Mouse (Mus musculus) Patski (cell line): ENCODE measurements around the gene Wfdc15a. TPM values are rescaled to one million over a fixed set of nuclear protein-coding genes. Genes with fewer than 3 reads are reported as not detected.
A peak's percentile ranks its signal among the peaks of the same experiment; 100 is the strongest.
"Not testable (repeated sequence)": the region's sequence is repeated elsewhere in the genome, so short reads cannot be mapped to it uniquely, and the experiment has no call there.

Experiments used
- ATAC-seq: fragments of 100-300 bp; one replicate; pipeline ENCODE4 v1.8.0; 2021
- CTCF ChIA-PET: fragments of 350-600 bp; sonication (Branson Sonifier 250); formaldehyde crosslinking; loops from one replicate; lab custom pipeline; 2022; ENCODE audit warnings: inconsistent platforms; lab: Charles Lee
- POLR2A ChIA-PET: fragments of 350-600 bp; sonication (Branson Sonifier 250); formaldehyde crosslinking; loops from one replicate; lab custom pipeline; 2022; ENCODE audit warnings: antibody characterized with exemption, inconsistent platforms; lab: Charles Lee
- DNase-seq: peaks from one replicate; pipeline ENCODE4 v3.0.0-alpha.2; 2011; ENCODE audit warnings: low read depth, low spot score
- H3K27me3 ChIP-seq: fragments of 371-371 bp; one replicate; pipeline ENCODE4 v1.5.1; 2021
- CTCF ChIP-seq: fragments of 100-300 bp; IDR thresholded peaks from one replicate; pipeline ENCODE4 v1.5.1; 2021
- in situ Hi-C: fragments of 300-500 bp; cut with MboI; formaldehyde crosslinking; loops from 3 replicates; pipeline ENCODE4 v1.11.1; 2018; ENCODE audit warnings: low pct_unique_long_range_greater_than_20kb, mixed read lengths
- polyA plus RNA-seq: library from polyadenylated mRNA; unstranded; gene quantifications from one replicate; pipeline ENCODE4 v1.2.3, GENCODE M21; 2021

The Wfdc15a gene
- not detected for polyA plus RNA-seq

- CTCF ChIA-PET: no interaction called here
- no peak for ATAC-seq
- no peak for DNase-seq
- TF ChIP-seq CTCF: no peak
- POLR2A ChIA-PET: no interaction called here
- in situ Hi-C loops: no loop called here
- H3K27me3 ChIP-seq: no peaks in the 10 kb centered on the region
Measured at GRCm38 (mm10) chr2:164199626-164200327, at the start of gene Wfdc15a. TSS of gene Wfdc15a (minus strand) at chr2:164200130.

- no peak for ATAC-seq
- TF ChIP-seq CTCF: no peak
- in situ Hi-C loops: no loop called here
- DNase-seq: no peak
- CTCF ChIA-PET: no interaction called here
- POLR2A ChIA-PET: no interaction called here
- H3K27me3 ChIP-seq: peaks cover 20% of the 10 kb centered on the region
Measured at GRCm38 (mm10) chr2:164238366-164238765, 38.4 kb upstream of the Wfdc15a start, which contains the start of gene Svs2. TSS of gene Svs2 (minus strand) at chr2:164238466.

GRCm38 (mm10) chr2:164232671-164233070 lies 32.7 kb upstream of the Wfdc15a start:
- POLR2A ChIA-PET: no interaction called here
- no peak for ATAC-seq
- in situ Hi-C loops: no loop called here
- TF ChIP-seq CTCF: no peak
- DNase-seq: no peak
- peaks cover 15% of the 10 kb centered on the region for H3K27me3 ChIP-seq
- CTCF ChIA-PET: no interaction called here

DNA sequence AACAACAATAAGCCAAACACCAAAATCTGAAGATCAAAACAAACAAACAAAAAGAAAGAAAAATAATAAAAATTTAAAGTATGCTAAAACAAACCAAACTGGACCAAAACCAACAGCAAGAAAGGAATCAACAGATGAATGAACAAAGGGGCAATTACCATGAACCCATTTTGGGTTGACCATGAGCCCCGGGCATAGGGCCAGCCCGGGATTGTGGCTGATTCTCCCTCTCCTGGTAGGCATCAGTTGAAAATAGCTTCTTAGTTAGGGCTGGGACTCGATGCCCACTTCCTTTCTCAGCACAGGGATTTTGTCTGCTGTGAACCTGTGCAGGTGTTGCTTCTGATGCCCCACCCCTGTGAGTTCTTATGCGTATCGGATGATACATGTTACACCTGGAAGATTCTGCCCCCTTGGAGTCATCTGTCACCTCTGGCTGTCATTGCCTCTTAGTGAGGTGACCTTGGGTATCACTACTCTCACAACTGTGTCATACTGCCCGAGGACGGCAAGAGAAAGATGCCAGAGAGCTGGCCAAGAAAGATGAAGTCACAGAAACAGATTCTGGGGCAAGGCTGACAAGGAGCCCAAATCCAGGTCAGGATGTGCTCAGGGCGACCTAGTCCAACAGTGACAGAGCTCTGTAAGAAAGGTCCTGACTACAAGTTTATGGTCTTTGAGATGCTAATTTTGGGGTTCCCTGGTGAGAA lies 28.6 kb upstream of the Wfdc15a start:
- CTCF ChIA-PET: no interaction called here
- POLR2A ChIA-PET: no interaction called here
- H3K27me3 ChIP-seq: peaks cover 14% of the 10 kb centered on the region
- DNase-seq (no peak), ATAC-seq (no peak)
- no peak for TF ChIP-seq CTCF
- in situ Hi-C loops: no loop called here

DNA sequence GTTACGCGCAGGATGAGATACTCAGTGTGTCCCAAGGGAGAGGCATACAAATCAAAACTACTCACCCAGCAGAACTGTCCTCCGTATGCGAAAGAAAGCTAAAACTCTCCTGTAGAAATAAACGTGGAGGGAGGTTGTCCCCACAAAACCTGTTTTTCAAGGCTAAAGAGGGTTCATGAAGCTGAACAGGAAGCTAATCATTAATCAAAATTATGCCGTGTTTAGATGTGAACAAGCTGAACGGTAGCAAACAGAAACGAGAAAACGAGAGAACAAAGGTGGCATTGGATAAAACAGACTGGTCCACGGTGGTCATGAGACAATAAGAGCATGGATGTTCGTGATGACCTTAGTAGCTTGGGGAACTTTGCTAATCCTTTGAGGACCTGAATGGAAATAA lies 21.6 kb upstream of the Wfdc15a start, which contains the start of gene Wfdc15b:
Wfdc15b (minus strand) TSS at position 139 of the 400 bp plus-strand sequence.
- ATAC-seq (no peak), DNase-seq (no peak)
- CTCF ChIA-PET: no interaction called here
- in situ Hi-C loops: no loop called here
- TF ChIP-seq CTCF: no peak
- H3K27me3 ChIP-seq: peaks cover 14% of the 10 kb centered on the region
- POLR2A ChIA-PET: no interaction called here

GRCm38 (mm10) chr2:164219295-164219694 lies 19.4 kb upstream of the Wfdc15a start:
- CTCF ChIA-PET: no interaction called here
- peaks cover 20% of the 10 kb centered on the region for H3K27me3 ChIP-seq
- in situ Hi-C loops: no loop called here
- POLR2A ChIA-PET: no interaction called here
- DNase-seq (no peak), ATAC-seq (no peak)
- no peak for TF ChIP-seq CTCF

DNA sequence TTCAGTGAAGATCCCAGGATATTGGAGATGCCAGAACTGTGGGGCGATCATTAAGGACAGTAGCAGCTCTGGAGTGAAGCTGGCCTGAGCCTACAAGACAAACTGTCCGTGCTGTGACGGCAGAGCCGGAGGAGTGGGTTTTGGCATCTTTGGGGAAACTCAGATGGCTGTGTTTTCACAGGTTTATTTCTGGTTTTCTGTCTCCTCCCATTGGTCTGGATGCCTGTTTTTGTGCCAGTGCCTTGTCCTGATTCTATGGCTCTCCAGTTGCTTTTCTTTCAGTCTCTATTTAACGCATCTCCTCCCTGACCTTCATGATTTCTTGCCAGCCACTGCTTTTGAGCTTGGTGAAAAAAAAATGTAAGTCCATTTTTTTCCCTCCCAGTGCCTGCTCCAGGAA lies 12.8 kb upstream of the Wfdc15a start:
- CTCF ChIA-PET: no interaction called here
- no peak for DNase-seq
- peaks cover 9% of the 10 kb centered on the region for H3K27me3 ChIP-seq
- ATAC-seq: no peak
- POLR2A ChIA-PET: interaction anchor here (0.6 kb wide), 1 partner anchor 441 kb away, joined by 3 read pairs; no protein-coding TSS in a partner anchor
- TF ChIP-seq CTCF: no peak
- in situ Hi-C loops: no loop called here

- ATAC-seq: no peak
- ChIA-PET POLR2A (no interaction called here), CTCF (no interaction called here)
- H3K27me3 ChIP-seq: peaks cover 15% of the 10 kb centered on the region
- DNase-seq: no peak
- in situ Hi-C loops: no loop called here
- no peak for TF ChIP-seq CTCF
Measured at GRCm38 (mm10) chr2:164210892-164211291, 11.0 kb upstream of the Wfdc15a start.

DNA sequence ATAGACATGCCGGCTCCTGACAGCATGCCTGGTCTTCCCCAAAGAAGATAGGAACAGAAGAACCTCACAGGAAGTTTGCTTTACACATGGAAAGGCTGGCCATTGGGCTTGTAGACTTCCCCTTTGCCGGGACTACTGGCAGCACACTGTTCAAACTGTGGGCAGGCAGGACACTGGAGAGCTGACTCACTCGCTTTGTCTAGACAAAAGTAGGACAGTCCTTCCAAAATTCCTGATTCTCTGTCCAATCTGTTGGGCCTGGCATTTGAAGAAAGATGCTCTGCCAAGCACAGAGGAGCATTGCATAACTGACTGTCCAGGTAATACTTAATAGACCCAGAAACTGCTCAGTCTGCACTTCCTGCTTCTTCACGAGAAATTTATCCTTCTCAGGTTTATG lies 6.7 kb upstream of the Wfdc15a start:
- no peak for ATAC-seq
- TF ChIP-seq CTCF: no peak

GRCm38 (mm10) chr2:164206011-164206410 lies 6.1 kb upstream of the Wfdc15a start:
- in situ Hi-C loops: not testable (repeated sequence)

More for the DNA sequence above, 6.7 kb upstream of the Wfdc15a start:
- ChIA-PET CTCF (no interaction called here), POLR2A (no interaction called here)
- DNase-seq: peak; percentile 9
- in situ Hi-C loops: no loop called here
- peaks cover 6% of the 10 kb centered on the region for H3K27me3 ChIP-seq

GRCm38 (mm10) chr2:164196700-164196990 lies 3.3 kb downstream of the Wfdc15a start:
- POLR2A ChIA-PET: no interaction called here
- peaks cover 6% of the 10 kb centered on the region for H3K27me3 ChIP-seq
- no peak for TF ChIP-seq CTCF
- CTCF ChIA-PET: no interaction called here
- in situ Hi-C loops: no loop called here
- ATAC-seq: no peak
- DNase-seq: no peak

More at GRCm38 (mm10) chr2:164206011-164206410, 6.1 kb upstream of the Wfdc15a start:
- DNase-seq, CTCF ChIA-PET, ATAC-seq, H3K27me3 ChIP-seq, POLR2A ChIA-PET: not testable (repeated sequence)
